Mouse (Mus musculus) C2C12 (cell line): ENCODE results near the gene C9orf72.

ENCODE experiments used
- CEBPB ChIP-seq: IDR thresholded peaks from one replicate; pipeline ENCODE4 v1.6.1; 2011; ENCODE audit warnings: low read depth, mild to moderate bottlenecking, control low read depth, moderate library complexity
- CTCF ChIP-seq: IDR thresholded peaks from one replicate; pipeline ENCODE4 v1.5.1; 2011; ENCODE audit not compliant: control insufficient read depth, insufficient read depth, insufficient read length
- FOSL1 ChIP-seq: IDR thresholded peaks from one replicate; pipeline ENCODE4 v1.8.0; 2011; ENCODE audit warnings: mild to moderate bottlenecking, low read length; ENCODE audit not compliant: poor library complexity, insufficient read depth, severe bottlenecking
- MAX ChIP-seq: IDR thresholded peaks from one replicate; pipeline ENCODE4 v1.6.1; 2011; ENCODE audit warnings: mild to moderate bottlenecking, control low read depth
- MYOD1 ChIP-seq: IDR thresholded peaks from one replicate; pipeline ENCODE4 v1.6.1; 2011; ENCODE audit warnings: low read depth; ENCODE audit not compliant: control insufficient read depth, insufficient read length
- MYOG ChIP-seq: IDR thresholded peaks from one replicate; pipeline ENCODE4 v1.6.1; 2011; ENCODE audit not compliant: control insufficient read depth, insufficient read length; ENCODE audit errors: extremely low read depth
- USF1 ChIP-seq: IDR thresholded peaks from one replicate; pipeline ENCODE4 v1.6.1; 2011; ENCODE audit warnings: low read depth, mild to moderate bottlenecking, control low read depth, moderate library complexity

GRCm38 (mm10) chr4:35201700-35202099 lies 24.3 kb downstream of the C9orf72 start:
- no peak for TF ChIP-seq CTCF
- TF ChIP-seq MAX, result no peak
- no peak for TF ChIP-seq CEBPB
- no peak for TF ChIP-seq USF1
- no peak for TF ChIP-seq MYOD1
- TF ChIP-seq MYOG, result no peak
- no peak for TF ChIP-seq FOSL1
